10 mouse cellular contexts compared by ENCODE assay signal in genomic region chr7:112399425-112400170, GRCm38 (mm10). TPM values are rescaled to one million over a fixed set of nuclear protein-coding genes. Genes with fewer than 3 reads are reported as not detected.
DNase-seq lines count a peak whose midpoint lies in the region; ATAC-seq and TF ChIP-seq lines count a peak whose summit lies in the region.
"Had no signal": no experiment of that assay in that cellular context is flagged by ENCODE, and none has a peak within 500 bp of the region (broad histone marks: within the 10 kb centered on the region; RNA-seq: fewer than 3 reads in every experiment).

No protein-coding gene starts in this region.

- no peaks in the 10 kb centered on the region for H3K36me3 ChIP-seq in intestine, embryonic 15.5 days
- H3K36me3 ChIP-seq in intestine, postnatal 0 days (ENCODE audit: control insufficient read depth, insufficient read depth) = no peaks in the 10 kb centered on the region
- no peaks in the 10 kb centered on the region for H3K36me3 ChIP-seq in embryonic facial prominence, embryonic 11.5 days (replicated peaks; ENCODE audit: control insufficient read depth, insufficient read depth, low read depth, low read length)
- H3K36me3 ChIP-seq in forebrain, postnatal 0 days (ENCODE audit: insufficient read depth) = no peaks in the 10 kb centered on the region
- no peaks in the 10 kb centered on the region for H3K36me3 ChIP-seq in midbrain, embryonic 13.5 days
- H3K36me3 ChIP-seq: lung, embryonic 15.5 days had no signal

- DNase-seq in embryonic facial prominence, embryonic 11.5 days (ENCODE audit: low spot score) = no peak
- DNase-seq in forebrain, postnatal 0 days = no peak
- DNase-seq in frontal cortex, postnatal 14 days (ENCODE audit: low spot score in 2 of 2) = no peak
- no peak for DNase-seq in layer of hippocampus, adult 9-10 months (ENCODE audit: low spot score)
- DNase-seq in layer of hippocampus, adult 18-20 months (ENCODE audit: low spot score in 2 of 2) = no peak

- H3K9me3 ChIP-seq in intestine, embryonic 15.5 days = no peaks in the 10 kb centered on the region
- H3K9me3 ChIP-seq in intestine, postnatal 0 days (ENCODE audit: control insufficient read depth) = no peaks in the 10 kb centered on the region
- no peaks in the 10 kb centered on the region for H3K9me3 ChIP-seq in embryonic facial prominence, embryonic 11.5 days (replicated peaks; ENCODE audit: control insufficient read depth, low read length)
- H3K9me3 ChIP-seq in forebrain, postnatal 0 days (ENCODE audit: low read length) = no peaks in the 10 kb centered on the region
- H3K9me3 ChIP-seq in midbrain, embryonic 13.5 days = no peaks in the 10 kb centered on the region
- H3K9me3 ChIP-seq: lung, embryonic 15.5 days had no signal

- H3K27me3 ChIP-seq in intestine, embryonic 15.5 days (replicated peaks) = no peaks in the 10 kb centered on the region
- H3K27me3 ChIP-seq in intestine, postnatal 0 days (replicated peaks; ENCODE audit: control insufficient read depth, insufficient read depth, low read length) = no peaks in the 10 kb centered on the region
- no peaks in the 10 kb centered on the region for H3K27me3 ChIP-seq in embryonic facial prominence, embryonic 11.5 days (ENCODE audit: control insufficient read depth, insufficient read depth, low read length)
- no peaks in the 10 kb centered on the region; the same call in 1 of the 2 replicates for H3K27me3 ChIP-seq in forebrain, postnatal 0 days (ENCODE audit: insufficient read depth, low read length)
- no peaks in the 10 kb centered on the region; the same call in 1 of the 2 replicates for H3K27me3 ChIP-seq in midbrain, embryonic 13.5 days
- H3K27me3 ChIP-seq: lung, embryonic 15.5 days had no signal

- no peaks in the 10 kb centered on the region for H3K4me1 ChIP-seq in intestine, embryonic 15.5 days (replicated peaks)
- H3K4me1 ChIP-seq in intestine, postnatal 0 days (replicated peaks; ENCODE audit: control insufficient read depth, insufficient read depth, low read length) = no peaks in the 10 kb centered on the region
- no peaks in the 10 kb centered on the region for H3K4me1 ChIP-seq in embryonic facial prominence, embryonic 11.5 days (ENCODE audit: control insufficient read depth, insufficient read depth, low read length)
- no peaks in the 10 kb centered on the region for H3K4me1 ChIP-seq in forebrain, postnatal 0 days (ENCODE audit: insufficient read depth)
- peaks cover 8% of the 10 kb centered on the region for H3K4me1 ChIP-seq in midbrain, embryonic 13.5 days (replicated peaks)
- H3K4me1 ChIP-seq: lung, embryonic 15.5 days had no signal

- H3K9ac ChIP-seq in intestine, embryonic 15.5 days = no peak overlapping the region
- no peak overlapping the region for H3K9ac ChIP-seq in intestine, postnatal 0 days (ENCODE audit: low read depth, low read length)
- H3K9ac ChIP-seq in embryonic facial prominence, embryonic 11.5 days (replicated peaks; ENCODE audit: low read length) = no peak overlapping the region
- no peak overlapping the region for H3K9ac ChIP-seq in forebrain, postnatal 0 days
- no peak overlapping the region for H3K9ac ChIP-seq in midbrain, embryonic 13.5 days (replicated peaks)
- H3K9ac ChIP-seq: lung, embryonic 15.5 days had no signal

- no peak overlapping the region for H3K27ac ChIP-seq in intestine, embryonic 15.5 days
- H3K27ac ChIP-seq in intestine, postnatal 0 days (ENCODE audit: low read depth, low read length) = no peak overlapping the region
- H3K27ac ChIP-seq in embryonic facial prominence, embryonic 11.5 days (replicated peaks; ENCODE audit: low read depth, low read length) = no peak overlapping the region
- H3K27ac ChIP-seq in forebrain, postnatal 0 days (ENCODE audit: low read depth, low read length) = no peak overlapping the region
- no peak overlapping the region for H3K27ac ChIP-seq in midbrain, embryonic 13.5 days
- H3K27ac ChIP-seq: lung, embryonic 15.5 days had no signal

- 0 out of 2 replicates have a peak, but pooled peaks have one; percentile 15 for ATAC-seq in intestine, embryonic 15.5 days
- no peak for ATAC-seq in intestine, postnatal 0 days
- ATAC-seq in embryonic facial prominence, embryonic 11.5 days (replicated peaks; ENCODE audit: insufficient number of reproducible peaks, low FRiP score, low TSS enrichment, low read depth) = peak; percentile 65; the same call in 1 of the 2 replicates
- peak; percentile 58 for ATAC-seq in forebrain, postnatal 0 days
- peak; percentile 81 for ATAC-seq in midbrain, embryonic 13.5 days

- no peak for TF ChIP-seq CTCF in intestine, postnatal 0 days (IDR thresholded peaks at IDR 0.05; ENCODE audit: low read depth)
- no peak for TF ChIP-seq CTCF in forebrain, postnatal 0 days (IDR thresholded peaks at IDR 0.05; ENCODE audit: low read depth)

- no peak overlapping the region for H3K4me3 ChIP-seq in intestine, embryonic 15.5 days (replicated peaks)
- H3K4me3 ChIP-seq in intestine, postnatal 0 days (ENCODE audit: low read depth, low read length) = no peak overlapping the region
- H3K4me3 ChIP-seq in embryonic facial prominence, embryonic 11.5 days (ENCODE audit: low read depth, low read length) = no peak overlapping the region
- no peak overlapping the region for H3K4me3 ChIP-seq in forebrain, postnatal 0 days (ENCODE audit: low read depth, low read length)
- H3K4me3 ChIP-seq in midbrain, embryonic 13.5 days (replicated peaks) = no peak overlapping the region
- H3K4me3 ChIP-seq: lung, embryonic 15.5 days had no signal

- H3K4me2 ChIP-seq in intestine, embryonic 15.5 days (replicated peaks) = no peak overlapping the region
- H3K4me2 ChIP-seq in intestine, postnatal 0 days (replicated peaks; ENCODE audit: low read depth) = no peak overlapping the region
- no peak overlapping the region for H3K4me2 ChIP-seq in embryonic facial prominence, embryonic 11.5 days (ENCODE audit: low read depth, low read length)
- no peak overlapping the region for H3K4me2 ChIP-seq in forebrain, postnatal 0 days (ENCODE audit: low read depth)
- no peak overlapping the region for H3K4me2 ChIP-seq in midbrain, embryonic 13.5 days (replicated peaks)
- H3K4me2 ChIP-seq: lung, embryonic 15.5 days had no signal

- WGBS in intestine, embryonic 15.5 days = 76% methylated on average over 7 of the region's 7 CpGs
- 81% methylated on average over 7 of the region's 7 CpGs for WGBS in intestine, postnatal 0 days
- WGBS in embryonic facial prominence, embryonic 11.5 days = 54% methylated on average over 7 of the region's 7 CpGs
- WGBS in forebrain, postnatal 0 days = 25% methylated on average over 7 of the region's 7 CpGs
- WGBS in midbrain, embryonic 13.5 days = 32% methylated on average over 7 of the region's 7 CpGs

RNA-seq across cellular contexts. Expression of gene Parva, which starts 27.7 kb away (rescaled TPM):
- polyA plus RNA-seq in intestine, embryonic 15.5 days (2015; fragmentation: Nextera tagmentation; extraction: Ambion mirVana) = 79.8 and 90.0 TPM in 2 replicates
- polyA plus RNA-seq in intestine, postnatal 0 days (2015; fragmentation: Nextera tagmentation; extraction: Ambion mirVana) = 37.4 and 40.1 TPM in 2 replicates
- 72.6 and 77.2 TPM in 2 replicates for polyA plus RNA-seq in embryonic facial prominence, embryonic 11.5 days (2014; fragmentation: Nextera tagmentation; extraction: Ambion mirVana)
- 13.9 and 17.6 TPM in 2 replicates for total RNA-seq in forebrain, postnatal 0 days (2014; rRNA removed)
- 12.0 and 19.1 TPM in 2 replicates for polyA plus RNA-seq in forebrain, postnatal 0 days (2015; fragmentation: Nextera tagmentation; extraction: Ambion mirVana)
- polyA plus RNA-seq in midbrain, embryonic 13.5 days (2015; fragmentation: Nextera tagmentation; extraction: Ambion mirVana) = 29.3 and 30.3 TPM in 2 replicates
- 10 to 100 TPM; 47.0 to 49.7 TPM for total RNA-seq in layer of hippocampus, adult 18-20 months (2021)
- total RNA-seq: monocyte, adult 5-6 weeks had no signal
